Mouse (Mus musculus) CH12.LX (cell line): ENCODE data around the gene Adgrb3. TPM values are rescaled to one million over a fixed set of nuclear protein-coding genes. Genes with fewer than 3 reads are reported as not detected.
A peak's percentile ranks its signal among the peaks of the same experiment; 100 is the strongest.

Source experiments
- DNase-seq: peaks from one replicate; pipeline ENCODE4 v3.0.0-alpha.2; 2013; ENCODE audit errors: extremely low read depth
- H3K27ac ChIP-seq: 2 replicates; pipeline ENCODE4 v1.5.1; 2012; ENCODE audit warnings: low read depth, mild to moderate bottlenecking, control low read depth, moderate library complexity; ENCODE audit not compliant: insufficient read depth
- H3K27me3 ChIP-seq: replicated peaks from 2 replicates; pipeline ENCODE3; 2012; ENCODE audit warnings: inconsistent platforms
- H3K36me3 ChIP-seq, 2 experiments: replicated peaks in 1 of 2; 2 replicates each; pipeline versions ENCODE3 to v1.6.1; 2012; ENCODE audit warnings: inconsistent platforms in 1 of 2, low read length in 1 of 2, mild to moderate bottlenecking in 1 of 2, mixed read lengths in 1 of 2, moderate library complexity in 1 of 2; ENCODE audit not compliant: control insufficient read depth in 1 of 2, insufficient read depth in 1 of 2
- H3K4me1 ChIP-seq, 2 experiments: 2 replicates each; pipeline ENCODE4 v1.6.1; 2012; ENCODE audit warnings: inconsistent platforms in 1 of 2, moderate library complexity in 1 of 2; ENCODE audit not compliant: insufficient read depth in 2 of 2, control insufficient read depth in 1 of 2
- H3K4me2 ChIP-seq: 2 replicates; pipeline ENCODE4 v1.6.1; 2012; ENCODE audit warnings: low read depth, mild to moderate bottlenecking, control low read depth; ENCODE audit not compliant: poor library complexity, insufficient read depth, severe bottlenecking
- H3K4me3 ChIP-seq, 3 experiments: fragments of 150-350 bp in 1 of 3; sonication (generic) in 1 of 3; replicated peaks in 1 of 3; 2 replicates each; pipeline versions ENCODE3 to v1.5.1; 2011 to 2012; ENCODE audit warnings: low read depth in 2 of 3, low read length in 2 of 3, mild to moderate bottlenecking in 2 of 3, moderate library complexity in 2 of 3, control low read depth in 1 of 3, improper control_type of control experiment in 1 of 3, inconsistent platforms in 1 of 3, mixed read lengths in 1 of 3; ENCODE audit not compliant: poor library complexity in 1 of 3
- H3K79me2 ChIP-seq: replicated peaks from 2 replicates; pipeline ENCODE4 v1.6.1; 2012; ENCODE audit warnings: mild to moderate bottlenecking, moderate library complexity; ENCODE audit not compliant: control insufficient read depth, poor library complexity, insufficient read depth, severe bottlenecking; ENCODE audit errors: extremely low read depth
- H3K9ac ChIP-seq: 2 replicates; pipeline ENCODE4 v1.6.1; 2012; ENCODE audit warnings: low read depth, mild to moderate bottlenecking, control low read depth, moderate library complexity; ENCODE audit not compliant: insufficient read depth
- H3K9me3 ChIP-seq: replicated peaks from 2 replicates; pipeline ENCODE3; 2012; ENCODE audit warnings: low read length, inconsistent platforms, mixed read lengths
- CHD2 ChIP-seq: IDR thresholded peaks from 2 replicates; pipeline ENCODE4 v1.6.1; 2011; ENCODE audit warnings: low read length, improper control_type of control experiment
- CTCF ChIP-seq, 2 experiments: IDR thresholded peaks in 1 of 2; conservative IDR thresholded peaks in 1 of 2; 2 replicates each; pipeline ENCODE4 v1.5.1; 2011 to 2012; ENCODE audit warnings: low read depth in 2 of 2, low read length in 2 of 2, improper control_type of control experiment in 1 of 2, inconsistent platforms in 1 of 2, mild to moderate bottlenecking in 1 of 2, moderate library complexity in 1 of 2
- HCFC1 ChIP-seq: IDR thresholded peaks from 2 replicates; pipeline ENCODE4 v1.6.1; 2012; ENCODE audit warnings: low read depth, mild to moderate bottlenecking, inconsistent platforms, low read length, improper control_type of control experiment
- IRF4 ChIP-seq: IDR thresholded peaks from 2 replicates; pipeline ENCODE4 v1.6.1; 2014; ENCODE audit warnings: low read depth, mild to moderate bottlenecking, inconsistent platforms, low read length, improper control_type of control experiment
- KAT2A ChIP-seq: IDR thresholded peaks from 2 replicates; pipeline ENCODE4 v1.6.1; 2012; ENCODE audit warnings: low read length, improper control_type of control experiment, inconsistent platforms; ENCODE audit not compliant: insufficient replicate concordance
- POLR2AphosphoS2 ChIP-seq: IDR thresholded peaks from 2 replicates; pipeline ENCODE4 v1.6.1; 2011; ENCODE audit warnings: low read depth, low read length, improper control_type of control experiment
- SIN3A ChIP-seq: IDR thresholded peaks from 2 replicates; pipeline ENCODE4 v1.6.1; 2012; ENCODE audit warnings: low read length, improper control_type of control experiment, inconsistent platforms
- TCF12 ChIP-seq: IDR thresholded peaks from 2 replicates; pipeline ENCODE4 v1.6.1; 2014; ENCODE audit warnings: low read depth, mild to moderate bottlenecking, inconsistent platforms, low read length, improper control_type of control experiment
- UBTF ChIP-seq: IDR thresholded peaks from 2 replicates; pipeline ENCODE4 v1.6.1; 2012; ENCODE audit warnings: low read depth, mild to moderate bottlenecking, inconsistent platforms, low read length, improper control_type of control experiment, moderate library complexity
- ZMIZ1 ChIP-seq: IDR thresholded peaks from 2 replicates; pipeline ENCODE4 v1.6.1; 2012; ENCODE audit warnings: low read depth, mild to moderate bottlenecking, inconsistent platforms, low read length, improper control_type of control experiment
- ZNF384 ChIP-seq: IDR thresholded peaks from 2 replicates; pipeline ENCODE4 v1.6.1; 2012; ENCODE audit warnings: low read depth, low read length, improper control_type of control experiment, inconsistent platforms
- dilution Hi-C: fragments of 300-500 bp; cut with MboI; formaldehyde crosslinking; loops from 2 replicates; pipeline ENCODE4 v1.14.3; 2020; ENCODE audit warnings: low sequenced_read_pairs; ENCODE audit not compliant: extremely low pct_unique_long_range_greater_than_20kb, extremely low pct_ligation_motif_present
- in situ Hi-C: fragments of 300-500 bp; cut with MboI; formaldehyde crosslinking; loops from 3 replicates; pipeline ENCODE4 v1.14.3; 2019; ENCODE audit warnings: low sequenced_read_pairs, low pct_ligation_motif_present, low pct_unique_long_range_greater_than_20kb, mixed read lengths
- polyA plus RNA-seq: library from polyadenylated mRNA; unstranded; fragments of >175 nt; gene quantifications from 2 replicates; pipeline ENCODE4 v1.2.1, GENCODE M21; 2012; ENCODE audit warnings: low read depth; ENCODE audit not compliant: insufficient read length
- total RNA-seq, 2 experiments: library from RNA; depleted of rRNA; stranded (reverse); fragments of 300-350 nt in 1 of 2; fragments of >200 nt in 1 of 2; gene quantifications; 2 replicates each; pipeline ENCODE4 v1.2.3; 2012 to 2014

The Adgrb3 gene
- total and polyA plus RNA-seq, 3 experiments, result not detected

GRCm38 (mm10) chr1:25696771-25697170 is 132.7 kb downstream of the Adgrb3 start:
- TF ChIP-seq SIN3A (no peak), CTCF (conservative IDR thresholded peaks at IDR 0.05 in 1 of 2, IDR thresholded peaks at IDR 0.05 in 1 of 2; ENCODE audit: low read depth in 2 of 2, low read length in 2 of 2) (peak in 1 of 2 experiments; percentile 29; a peak in 2 of 4 replicates)
- TF ChIP-seq, all 38 proteins: peak for 1
- peak; percentile 1 for DNase-seq
- H3K79me2 ChIP-seq, result no peaks in the 10 kb centered on the region
- in situ Hi-C loops (no loop called here), dilution Hi-C loops (no loop called here)
- H3K4me2 ChIP-seq, result no peak overlapping the region
- H3K4me1 ChIP-seq, result no peaks in the 10 kb centered on the region
- no peaks in the 10 kb centered on the region for H3K36me3 ChIP-seq
- H3K9ac ChIP-seq, result no peak overlapping the region
- no peak overlapping the region for H3K27ac ChIP-seq
- H3K4me3 ChIP-seq, result no peak overlapping the region
- no peaks in the 10 kb centered on the region for H3K27me3 ChIP-seq
- H3K9me3 ChIP-seq, result peaks cover 26% of the 10 kb centered on the region

- dilution Hi-C loops (no loop called here), in situ Hi-C loops (no loop called here)
- Histone ChIP-seq H3K4me1 (no peaks in the 10 kb centered on the region), H3K79me2 (no peaks in the 10 kb centered on the region), H3K4me3 (no peak overlapping the region), H3K27ac (no peak overlapping the region), H3K9me3 (peaks cover 36% of the 10 kb centered on the region), H3K36me3 (no peaks in the 10 kb centered on the region), H3K27me3 (no peaks in the 10 kb centered on the region), H3K4me2 (no peak overlapping the region), H3K9ac (no peak overlapping the region)
- TF ChIP-seq TCF12 (no peak), POLR2AphosphoS2 (no peak), IRF4 (no peak), HCFC1 (no peak), UBTF (no peak), ZNF384 (no peak), CHD2 (no peak), KAT2A (no peak), ZMIZ1 (no peak)
- DNase-seq, result no peak
Observed at GRCm38 (mm10) chr1:25682118-25682517, 147.4 kb downstream of the Adgrb3 start.

DNA sequence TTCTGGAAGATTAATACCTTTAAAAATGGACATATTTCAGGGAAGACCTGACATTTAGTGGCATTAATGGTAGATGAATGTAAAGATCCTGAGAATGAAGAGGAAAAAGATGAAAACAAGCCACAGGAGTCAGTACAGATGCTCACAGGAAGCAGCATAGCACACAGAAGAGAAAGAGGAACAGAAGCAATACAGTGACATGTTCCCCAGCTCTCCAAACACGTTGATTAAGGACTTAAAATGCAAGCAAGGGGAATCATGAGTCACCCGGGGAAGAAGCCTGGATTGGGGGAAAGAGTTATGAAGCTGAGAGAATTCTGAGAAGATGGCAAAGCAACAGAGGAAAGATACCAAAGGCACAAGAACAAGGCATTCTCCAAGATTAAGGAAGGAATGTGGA is 149.9 kb downstream of the Adgrb3 start:
- Histone ChIP-seq H3K4me1 (no peaks in the 10 kb centered on the region), H3K4me3 (no peak overlapping the region), H3K79me2 (no peaks in the 10 kb centered on the region), H3K36me3 (no peaks in the 10 kb centered on the region), H3K4me2 (no peak overlapping the region)
- in situ Hi-C loops, result no loop called here
- TF ChIP-seq TCF12, result no peak
- TF ChIP-seq, all 38 proteins: peak for 0
- peaks cover 34% of the 10 kb centered on the region for H3K9me3 ChIP-seq
- H3K9ac ChIP-seq, result no peak overlapping the region
- H3K27ac ChIP-seq, result no peak overlapping the region
- no peaks in the 10 kb centered on the region for H3K27me3 ChIP-seq
- DNase-seq, result no peak
- dilution Hi-C loops, result no loop called here
